Mouse (Mus musculus) liver, embryonic 14.5 days (tissue): ENCODE measurements around the gene Ankrd65. TPM values are rescaled to one million over a fixed set of nuclear protein-coding genes. Genes with fewer than 3 reads are reported as not detected.

ENCODE experiments used
- ATAC-seq: fragments of 200-750 bp; cut with Nextera tagmentation; 2 replicates; pipeline ENCODE4 v1.8.0; 2017; ENCODE audit warnings: moderate number of reproducible peaks, mild to moderate bottlenecking, moderate library complexity; ENCODE audit not compliant: insufficient read depth
- DNase-seq, 3 experiments: peaks; one replicate each; pipeline ENCODE4 v3.0.0-alpha.2; 2012 to 2013; ENCODE audit warnings: low read depth in 3 of 3, low spot score in 3 of 3
- H3K27ac ChIP-seq: fragments of 300-500 bp; sonication (generic); 2 replicates; pipeline ENCODE4 v1.5.1; 2014; ENCODE audit warnings: moderate library complexity, mild to moderate bottlenecking, control low read depth, inconsistent platforms
- H3K27me3 ChIP-seq: fragments of 300-500 bp; sonication (generic); 2 replicates; pipeline ENCODE4 v1.6.1; 2014; ENCODE audit warnings: mild to moderate bottlenecking, low read length, moderate library complexity; ENCODE audit not compliant: control insufficient read depth, insufficient read depth
- H3K36me3 ChIP-seq: fragments of 300-500 bp; sonication (generic); replicated peaks from 2 replicates; pipeline ENCODE4 v1.6.1; 2014; ENCODE audit warnings: low read depth; ENCODE audit not compliant: control insufficient read depth, insufficient read depth
- H3K4me1 ChIP-seq, 2 experiments: fragments of 200-500 bp in 1 of 2; fragments of 300-500 bp in 1 of 2; sonication (generic) in 1 of 2; replicated peaks; 2 replicates each; pipeline ENCODE4 v1.6.1; 2012 to 2014; ENCODE audit warnings: antibody characterized with exemption in 1 of 2, inconsistent platforms in 1 of 2, low read length in 1 of 2; ENCODE audit not compliant: control insufficient read depth in 2 of 2, insufficient read depth in 2 of 2
- H3K4me2 ChIP-seq: fragments of 300-500 bp; sonication (generic); 2 replicates; pipeline ENCODE4 v1.6.1; 2014; ENCODE audit warnings: low read depth, mild to moderate bottlenecking, control low read depth, moderate library complexity
- H3K4me3 ChIP-seq, 2 experiments: fragments of 200-500 bp in 1 of 2; fragments of 300-500 bp in 1 of 2; sonication (generic) in 1 of 2; 2 replicates each; pipeline ENCODE4 v1.5.1; 2012 to 2014; ENCODE audit warnings: low read depth in 2 of 2, low read length in 2 of 2, mild to moderate bottlenecking in 2 of 2, control low read depth in 1 of 2, inconsistent platforms in 1 of 2, moderate library complexity in 1 of 2; ENCODE audit not compliant: insufficient read depth in 1 of 2
- H3K9ac ChIP-seq: fragments of 300-500 bp; sonication (generic); replicated peaks from 2 replicates; pipeline ENCODE4 v1.6.1; 2014; ENCODE audit warnings: mild to moderate bottlenecking, control low read depth, moderate library complexity
- H3K9me3 ChIP-seq: fragments of 300-500 bp; sonication (generic); 2 replicates; pipeline ENCODE4 v1.6.1; 2016; ENCODE audit warnings: low read length, mixed read lengths; ENCODE audit not compliant: control insufficient read depth
- CTCF ChIP-seq: IDR thresholded peaks from 2 replicates; pipeline ENCODE4 v1.5.1; 2016; ENCODE audit warnings: antibody characterized with exemption, low read depth, control low read depth
- EP300 ChIP-seq: IDR thresholded peaks from 2 replicates; pipeline ENCODE4 v1.6.1; 2016; ENCODE audit warnings: antibody characterized with exemption, low read depth
- WGBS: fragments of 180-500 bp; shearing (Covaris S2); extraction: QIAGEN DNeasy Blood & Tissue Kit; methylation state at CpG from one replicate; pipeline ENCODE4 v1.1.7; 2014; ENCODE audit not compliant: insufficient replicate concordance; 5-methylcytosine and 5-hydroxymethylcytosine counted together
- polyA plus RNA-seq, 2 experiments: library from polyadenylated mRNA; depleted of rRNA in 1 of 2; stranded (reverse) in 1 of 2; unstranded in 1 of 2; fragments of >200 nt; fragmentation: Nextera tagmentation in 1 of 2; extraction: Ambion mirVana in 1 of 2; gene quantifications; 2 replicates each; pipeline versions ENCODE4 v1.2.1 to v1.2.3; 2012 to 2014

Ankrd65 gene
- polyA plus RNA-seq, 2 experiments = 0.02 TPM; not detected in 1

DNA sequence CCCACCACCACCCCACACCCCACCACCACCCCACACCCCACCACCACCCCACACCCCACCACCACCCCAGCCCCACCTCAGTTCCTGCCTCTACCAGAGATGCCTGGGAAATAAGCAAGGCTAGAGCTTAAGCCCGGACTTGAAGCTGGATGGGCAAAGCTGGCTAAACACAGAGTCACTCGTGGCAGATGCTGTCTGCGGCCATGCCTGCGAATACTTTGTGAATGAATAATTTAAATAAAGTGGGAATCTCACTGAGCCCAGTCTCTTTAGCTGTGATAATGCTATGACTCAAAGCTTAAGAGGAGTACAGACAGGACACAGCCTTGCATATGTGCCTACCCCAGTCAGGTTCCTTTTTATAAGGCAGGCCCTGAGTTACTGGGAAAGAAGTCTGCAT, 10.7 kb upstream of the Ankrd65 start:
- no peaks in the 10 kb centered on the region for H3K9me3 ChIP-seq
- peaks cover 0 to under 1% of the 10 kb centered on the region in 2 experiments; a peak in 2 of 4 replicates for H3K4me1 ChIP-seq
- no peak overlapping the region for H3K4me3 ChIP-seq
- no peak overlapping the region for H3K27ac ChIP-seq
- ATAC-seq (no peak), DNase-seq (no peak)
- TF ChIP-seq CTCF (no peak), EP300 (no peak)
- H3K9ac ChIP-seq = no peak overlapping the region
- 75% methylated on average over 4 of the region's 4 CpGs for WGBS
- no peak overlapping the region for H3K4me2 ChIP-seq
- H3K36me3 ChIP-seq = no peaks in the 10 kb centered on the region
- peaks cover 22% of the 10 kb centered on the region for H3K27me3 ChIP-seq

- no peaks in the 10 kb centered on the region for H3K9me3 ChIP-seq
- no peak for DNase-seq
- H3K4me2 ChIP-seq = no peak overlapping the region
- WGBS = 30% methylated on average over 6 of the region's 6 CpGs
- H3K4me1 ChIP-seq = peaks cover 0 to 3% of the 10 kb centered on the region in 2 experiments; a peak in 2 of 4 replicates
- H3K27me3 ChIP-seq = peaks cover 9% of the 10 kb centered on the region
- H3K4me3 ChIP-seq = no peak overlapping the region
- H3K36me3 ChIP-seq = no peaks in the 10 kb centered on the region
- H3K9ac ChIP-seq = no peak overlapping the region
- H3K27ac ChIP-seq = no peak overlapping the region
- ATAC-seq = no peak
- TF ChIP-seq EP300 = no peak
- no peak for TF ChIP-seq CTCF
These were observed 9.3 kb upstream of the Ankrd65 start for GRCm38 (mm10) chr4:155780895-155781294.

- H3K27me3 ChIP-seq = peaks cover 9% of the 10 kb centered on the region
- no peak for ATAC-seq
- TF ChIP-seq CTCF (no peak), EP300 (no peak)
- H3K4me3 ChIP-seq = peak overlapping the region; percentile 59 to 65
- H3K4me2 ChIP-seq = peak overlapping the region; percentile 79
- H3K27ac ChIP-seq = no peak overlapping the region
- DNase-seq = no peak
- no peaks in the 10 kb centered on the region for H3K36me3 ChIP-seq
- H3K9me3 ChIP-seq = no peaks in the 10 kb centered on the region
- H3K9ac ChIP-seq = peak overlapping the region; percentile 76
- 39% methylated on average over 16 of the region's 16 CpGs for WGBS
- H3K4me1 ChIP-seq = peaks cover 3 to 9% of the 10 kb centered on the region in 2 experiments
These were observed 6.7 kb upstream of the Ankrd65 start for GRCm38 (mm10) chr4:155783486-155784080.

DNA sequence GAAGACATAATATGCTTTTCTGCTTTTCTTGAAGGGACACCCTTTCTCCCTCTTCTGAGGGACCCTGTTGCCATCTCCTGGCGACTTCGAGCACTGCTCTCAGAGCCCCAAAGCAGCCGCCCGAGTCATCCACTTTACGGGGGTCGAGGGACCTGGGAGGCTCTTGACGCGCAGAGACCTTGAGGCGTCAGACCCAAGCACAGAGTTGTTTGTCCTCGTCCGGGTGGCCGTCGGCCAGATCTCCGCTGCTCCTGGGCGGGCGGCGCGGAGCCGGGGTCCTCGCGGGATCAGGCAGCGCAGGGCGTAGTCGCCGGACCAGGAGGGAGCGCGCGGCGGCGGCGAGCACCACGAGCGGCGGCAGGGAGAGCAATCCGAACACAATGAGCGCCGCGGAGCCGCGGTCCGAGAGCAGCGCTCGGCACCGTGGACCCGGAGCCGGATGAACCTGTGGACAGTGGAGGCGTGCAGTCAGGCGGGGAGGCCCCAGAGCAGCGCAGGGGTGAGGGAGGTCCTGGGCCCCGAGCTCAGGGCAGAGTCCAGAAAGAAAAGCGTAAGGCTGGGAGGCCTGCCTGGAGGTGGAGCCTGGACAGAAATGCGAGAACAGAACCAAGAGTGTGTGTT, 6.0 kb upstream of the Ankrd65 start:
- ATAC-seq = peak; percentile 74
- Histone ChIP-seq H3K9ac (peak overlapping the region; percentile 76), H3K27ac (no peak overlapping the region), H3K27me3 (peaks cover 9% of the 10 kb centered on the region), H3K4me3 (peak overlapping the region; percentile 59 to 65), H3K4me1 (peaks cover 6 to 14% of the 10 kb centered on the region in 2 experiments), H3K9me3 (no peaks in the 10 kb centered on the region), H3K36me3 (no peaks in the 10 kb centered on the region), H3K4me2 (peak overlapping the region; percentile 79)
- under 1% methylated on average over 52 of the region's 52 CpGs for WGBS
- no peak for DNase-seq
- peak; percentile 72 for TF ChIP-seq CTCF
- TF ChIP-seq EP300 = no peak

- Histone ChIP-seq H3K4me1 (peaks cover 6 to 15% of the 10 kb centered on the region in 2 experiments), H3K4me2 (no peak overlapping the region), H3K27ac (no peak overlapping the region), H3K27me3 (peaks cover 9% of the 10 kb centered on the region), H3K4me3 (no peak overlapping the region), H3K9me3 (no peaks in the 10 kb centered on the region), H3K9ac (no peak overlapping the region), H3K36me3 (no peaks in the 10 kb centered on the region)
- TF ChIP-seq CTCF (no peak), EP300 (no peak)
- ATAC-seq = no peak
- 74% methylated on average over 10 of the region's 10 CpGs for WGBS
- DNase-seq = no peak
These were observed 5.0 kb upstream of the Ankrd65 start for GRCm38 (mm10) chr4:155785246-155785645.
